Mouse (Mus musculus) telencephalon, adult 2 months (tissue): Measurements from ENCODE around the gene Naglu.
"Not testable (repeated sequence)": the region's sequence is repeated elsewhere in the genome, so short reads cannot be mapped to it uniquely, and the experiment has no call there.

Experiments
- DNase-seq: peaks from one replicate; pipeline ENCODE4 v3.0.0-alpha.2; 2011; ENCODE audit warnings: low read depth, low spot score

The Naglu gene

GRCm38 (mm10) chr11:101124494-101124893 is 54.7 kb downstream of the Naglu start:
- DNase-seq = not testable (repeated sequence)

- not testable (repeated sequence) for DNase-seq
These were observed 55.2 kb downstream of the Naglu start for GRCm38 (mm10) chr11:101125008-101125407.

GRCm38 (mm10) chr11:101127075-101127474 is 57.3 kb downstream of the Naglu start:
- no peak for DNase-seq
